Mouse (Mus musculus) embryonic facial prominence, embryonic 14.5 days (tissue): ENCODE measurements around the gene Ephb2. TPM values are rescaled to one million over a fixed set of nuclear protein-coding genes. Genes with fewer than 3 reads are reported as not detected.

Experiments
- ATAC-seq: fragments of 200-750 bp; cut with Nextera tagmentation; 2 replicates; pipeline ENCODE4 v1.8.0; 2017; ENCODE audit warnings: low read depth, moderate number of reproducible peaks, moderate TSS enrichment
- DNase-seq: peaks from one replicate; pipeline ENCODE4 v3.0.0-alpha.2; 2015; ENCODE audit warnings: low spot score
- H3K27ac ChIP-seq: fragments of 300-500 bp; sonication (generic); replicated peaks from 2 replicates; pipeline ENCODE4 v1.5.1; 2014; ENCODE audit warnings: low read depth, mild to moderate bottlenecking, low read length, moderate library complexity
- H3K27me3 ChIP-seq: fragments of 300-500 bp; sonication (generic); replicated peaks from 2 replicates; pipeline ENCODE4 v1.6.1; 2014; ENCODE audit warnings: low read length; ENCODE audit not compliant: control insufficient read depth, insufficient read depth
- H3K36me3 ChIP-seq: fragments of 300-500 bp; sonication (generic); 2 replicates; pipeline ENCODE4 v1.6.1; 2014; ENCODE audit warnings: low read length, mixed read lengths; ENCODE audit not compliant: control insufficient read depth, insufficient read depth
- H3K4me1 ChIP-seq: fragments of 300-500 bp; sonication (generic); 2 replicates; pipeline ENCODE4 v1.6.1; 2014; ENCODE audit warnings: antibody characterized with exemption, low read length; ENCODE audit not compliant: control insufficient read depth, insufficient read depth
- H3K4me2 ChIP-seq: fragments of 300-500 bp; sonication (generic); 2 replicates; pipeline ENCODE4 v1.6.1; 2014; ENCODE audit warnings: low read depth, mild to moderate bottlenecking, low read length, moderate library complexity, mixed read lengths
- H3K4me3 ChIP-seq: fragments of 300-500 bp; sonication (generic); 2 replicates; pipeline ENCODE4 v1.5.1; 2014; ENCODE audit warnings: low read depth, mild to moderate bottlenecking, low read length
- H3K9ac ChIP-seq: fragments of 300-500 bp; sonication (generic); 2 replicates; pipeline ENCODE4 v1.6.1; 2014; ENCODE audit warnings: low read depth, mild to moderate bottlenecking, low read length, moderate library complexity, mixed read lengths
- H3K9me3 ChIP-seq: fragments of 300-500 bp; sonication (generic); 2 replicates; pipeline ENCODE4 v1.6.1; 2016; ENCODE audit warnings: low read length; ENCODE audit not compliant: control insufficient read depth
- WGBS: fragments of 180-500 bp; shearing (Covaris S2); extraction: QIAGEN DNeasy Blood & Tissue Kit; methylation state at CpG from one replicate; pipeline ENCODE4 v1.1.7; 2014; 5-methylcytosine and 5-hydroxymethylcytosine counted together
- polyA plus RNA-seq: library from polyadenylated mRNA; unstranded; fragments of >200 nt; fragmentation: Nextera tagmentation; extraction: Ambion mirVana; gene quantifications from 2 replicates; pipeline ENCODE4 v1.2.1, GENCODE M21; 2014

Ephb2 gene
- polyA plus RNA-seq: 14.8 and 14.9 TPM in 2 replicates

GRCm38 (mm10) chr4:136835621-136836386 lies at the start of gene Ephb2:
Gene Ephb2 (minus strand): TSS chr4:136835988.
- H3K27me3 ChIP-seq: no peaks in the 10 kb centered on the region; the same call in 1 of the 2 replicates
- peak within 1 kb of the TSS; percentile 85 for H3K9ac ChIP-seq
- no peaks in the 10 kb centered on the region for H3K9me3 ChIP-seq
- peak within 1 kb of the TSS; percentile 95 for H3K4me2 ChIP-seq
- H3K4me3 ChIP-seq: peak within 1 kb of the TSS; percentile 89
- ATAC-seq (peak; percentile 85), DNase-seq (peak; percentile 88)
- peak within 1 kb of the TSS; percentile 96 for H3K27ac ChIP-seq
- peaks cover 36% of the 10 kb centered on the region for H3K4me1 ChIP-seq
- H3K36me3 ChIP-seq: no peaks in the 10 kb centered on the region
- 0% methylated on average over 24 of the region's 88 CpGs for WGBS

- H3K4me3 ChIP-seq: no peak overlapping the region
- H3K36me3 ChIP-seq: no peaks in the 10 kb centered on the region
- H3K27me3 ChIP-seq: no peaks in the 10 kb centered on the region
- no peaks in the 10 kb centered on the region for H3K9me3 ChIP-seq
- H3K9ac ChIP-seq: no peak overlapping the region
- no peak overlapping the region for H3K27ac ChIP-seq
- 24% methylated on average over 5 of the region's 5 CpGs for WGBS
- DNase-seq (no peak), ATAC-seq (no peak)
- H3K4me1 ChIP-seq: no peaks in the 10 kb centered on the region
- H3K4me2 ChIP-seq: no peak overlapping the region
These were observed 42.8 kb upstream of the Ephb2 start for GRCm38 (mm10) chr4:136878601-136879000.

DNA sequence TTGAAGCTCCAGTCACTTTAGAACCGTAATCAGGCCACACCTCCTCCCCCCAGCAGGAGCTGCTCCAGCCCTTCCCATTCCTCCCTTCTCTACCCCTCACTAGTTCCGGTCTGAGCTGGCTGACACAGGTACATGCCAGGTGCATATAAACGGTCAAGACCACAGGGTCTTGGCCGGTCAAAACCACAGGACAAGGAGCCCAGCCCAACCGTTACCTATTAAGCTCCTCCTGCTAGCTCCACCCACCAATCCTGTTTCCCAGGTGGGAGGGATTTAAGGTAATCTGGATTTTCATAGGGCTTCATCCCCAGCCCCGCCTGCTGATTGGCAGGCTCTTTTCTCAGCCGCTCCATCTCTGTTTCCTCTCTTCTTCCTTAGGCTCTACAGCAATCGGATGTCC lies 42.4 kb upstream of the Ephb2 start:
- 48% methylated on average over 8 of the region's 8 CpGs for WGBS
- ATAC-seq: no peak
- no peak for DNase-seq

GRCm38 (mm10) chr4:136876971-136877370 lies 41.2 kb upstream of the Ephb2 start:
- WGBS: 20% methylated on average over 7 of the region's 7 CpGs
- no peak overlapping the region for H3K9ac ChIP-seq
- no peak overlapping the region for H3K27ac ChIP-seq
- no peaks in the 10 kb centered on the region for H3K36me3 ChIP-seq
- ATAC-seq (no peak), DNase-seq (peak; percentile 57)
- H3K27me3 ChIP-seq: no peaks in the 10 kb centered on the region
- no peak overlapping the region for H3K4me2 ChIP-seq
- no peaks in the 10 kb centered on the region for H3K9me3 ChIP-seq
- no peaks in the 10 kb centered on the region for H3K4me1 ChIP-seq
- H3K4me3 ChIP-seq: no peak overlapping the region

More for the DNA sequence above, 42.4 kb upstream of the Ephb2 start:
- Histone ChIP-seq H3K4me1 (no peaks in the 10 kb centered on the region), H3K4me3 (no peak overlapping the region), H3K9ac (no peak overlapping the region), H3K27ac (no peak overlapping the region), H3K9me3 (no peaks in the 10 kb centered on the region), H3K36me3 (no peaks in the 10 kb centered on the region), H3K27me3 (no peaks in the 10 kb centered on the region), H3K4me2 (no peak overlapping the region)

DNA sequence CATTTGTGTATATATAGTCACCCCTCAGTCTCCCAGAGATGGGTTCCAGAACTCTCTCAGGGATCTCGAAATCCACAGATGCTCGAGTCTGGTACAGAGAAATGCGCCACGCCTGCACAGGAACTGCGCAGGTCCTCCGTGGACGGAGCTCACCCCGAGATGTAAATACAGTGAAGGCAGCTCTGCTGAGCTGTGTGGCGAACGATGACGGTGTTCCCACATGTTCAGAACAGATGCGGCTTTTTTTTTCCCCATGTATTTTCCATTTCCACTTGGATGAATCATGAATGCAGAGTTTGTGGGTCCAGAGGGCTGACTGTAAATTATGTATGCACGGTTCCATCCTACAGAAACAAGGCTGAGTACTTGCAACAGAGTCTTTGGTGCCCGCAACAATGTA lies 39.2 kb upstream of the Ephb2 start:
- Histone ChIP-seq H3K4me2 (no peak overlapping the region), H3K27me3 (no peaks in the 10 kb centered on the region), H3K9ac (no peak overlapping the region), H3K27ac (no peak overlapping the region), H3K9me3 (no peaks in the 10 kb centered on the region), H3K4me3 (no peak overlapping the region), H3K4me1 (no peaks in the 10 kb centered on the region), H3K36me3 (no peaks in the 10 kb centered on the region)
- no peak for ATAC-seq
- no peak for DNase-seq
- WGBS: 80% methylated on average over 14 of the region's 14 CpGs

DNA sequence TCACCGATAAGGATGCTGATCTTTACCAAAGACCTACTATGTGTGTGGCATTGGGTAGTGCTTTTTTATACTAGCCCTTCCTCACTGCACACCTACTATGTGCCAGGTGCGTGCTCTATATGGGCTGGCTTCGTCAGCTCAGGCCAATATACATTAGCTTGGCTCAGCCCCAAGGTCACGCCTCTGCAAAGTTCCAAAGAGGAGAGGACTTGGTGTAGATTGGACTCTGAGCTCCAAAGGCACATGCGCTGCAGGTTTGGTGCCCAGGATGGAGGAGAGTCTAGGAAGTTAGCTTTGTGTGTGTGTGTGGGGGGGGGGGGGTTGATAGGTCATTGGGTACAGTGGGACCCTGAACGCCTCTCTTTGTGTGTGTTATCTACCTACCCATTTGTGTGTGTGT lies 32.6 kb upstream of the Ephb2 start:
- no peak for ATAC-seq

GRCm38 (mm10) chr4:136867690-136868345 lies 32.0 kb upstream of the Ephb2 start:
- H3K27ac ChIP-seq: no peak overlapping the region
- DNase-seq (peak; percentile 64), ATAC-seq (peak; percentile 84)
- H3K4me3 ChIP-seq: no peak overlapping the region
- H3K4me2 ChIP-seq: no peak overlapping the region
- H3K27me3 ChIP-seq: no peaks in the 10 kb centered on the region
- no peaks in the 10 kb centered on the region for H3K36me3 ChIP-seq
- H3K9me3 ChIP-seq: no peaks in the 10 kb centered on the region
- WGBS: 12% methylated on average over 11 of the region's 12 CpGs
- no peak overlapping the region for H3K9ac ChIP-seq
- H3K4me1 ChIP-seq: no peaks in the 10 kb centered on the region

More for the DNA sequence above, 32.6 kb upstream of the Ephb2 start:
- Histone ChIP-seq H3K4me2 (no peak overlapping the region), H3K27me3 (no peaks in the 10 kb centered on the region), H3K4me3 (no peak overlapping the region), H3K27ac (no peak overlapping the region), H3K9me3 (no peaks in the 10 kb centered on the region), H3K9ac (no peak overlapping the region), H3K36me3 (no peaks in the 10 kb centered on the region), H3K4me1 (no peaks in the 10 kb centered on the region)
- whole genome bisulfite sequencing: 81% methylated on average over 6 of the region's 6 CpGs
- DNase-seq: no peak

DNA sequence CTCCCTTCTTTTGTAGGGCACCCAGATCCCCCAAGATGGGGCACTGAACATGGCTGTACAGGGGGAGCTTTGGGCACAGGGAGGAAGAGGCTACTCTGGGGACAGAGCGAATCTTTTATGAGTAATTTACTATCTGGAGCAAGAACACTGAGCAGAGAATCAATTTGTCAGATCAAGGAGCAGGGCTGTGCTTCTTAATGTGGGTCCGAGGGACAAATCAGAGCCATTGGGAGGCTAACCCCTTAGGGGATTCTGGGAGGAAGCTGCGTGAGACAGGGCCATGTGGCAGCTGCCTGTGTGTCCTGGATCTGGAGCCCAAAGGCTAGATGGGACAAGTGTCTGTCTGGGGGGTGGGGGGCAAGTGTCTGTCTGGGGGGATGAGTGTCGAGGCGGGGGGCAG lies 29.7 kb upstream of the Ephb2 start:
- H3K4me3 ChIP-seq: no peak overlapping the region
- DNase-seq (no peak), ATAC-seq (no peak)
- H3K4me1 ChIP-seq: peaks cover 7% of the 10 kb centered on the region; the same call in 1 of the 2 replicates
- WGBS: 51% methylated on average over 5 of the region's 5 CpGs
- no peaks in the 10 kb centered on the region for H3K27me3 ChIP-seq
- no peak overlapping the region for H3K9ac ChIP-seq
- no peak overlapping the region for H3K4me2 ChIP-seq
- no peak overlapping the region for H3K27ac ChIP-seq
- no peaks in the 10 kb centered on the region for H3K9me3 ChIP-seq
- H3K36me3 ChIP-seq: no peaks in the 10 kb centered on the region
